In the genomic region with DNA sequence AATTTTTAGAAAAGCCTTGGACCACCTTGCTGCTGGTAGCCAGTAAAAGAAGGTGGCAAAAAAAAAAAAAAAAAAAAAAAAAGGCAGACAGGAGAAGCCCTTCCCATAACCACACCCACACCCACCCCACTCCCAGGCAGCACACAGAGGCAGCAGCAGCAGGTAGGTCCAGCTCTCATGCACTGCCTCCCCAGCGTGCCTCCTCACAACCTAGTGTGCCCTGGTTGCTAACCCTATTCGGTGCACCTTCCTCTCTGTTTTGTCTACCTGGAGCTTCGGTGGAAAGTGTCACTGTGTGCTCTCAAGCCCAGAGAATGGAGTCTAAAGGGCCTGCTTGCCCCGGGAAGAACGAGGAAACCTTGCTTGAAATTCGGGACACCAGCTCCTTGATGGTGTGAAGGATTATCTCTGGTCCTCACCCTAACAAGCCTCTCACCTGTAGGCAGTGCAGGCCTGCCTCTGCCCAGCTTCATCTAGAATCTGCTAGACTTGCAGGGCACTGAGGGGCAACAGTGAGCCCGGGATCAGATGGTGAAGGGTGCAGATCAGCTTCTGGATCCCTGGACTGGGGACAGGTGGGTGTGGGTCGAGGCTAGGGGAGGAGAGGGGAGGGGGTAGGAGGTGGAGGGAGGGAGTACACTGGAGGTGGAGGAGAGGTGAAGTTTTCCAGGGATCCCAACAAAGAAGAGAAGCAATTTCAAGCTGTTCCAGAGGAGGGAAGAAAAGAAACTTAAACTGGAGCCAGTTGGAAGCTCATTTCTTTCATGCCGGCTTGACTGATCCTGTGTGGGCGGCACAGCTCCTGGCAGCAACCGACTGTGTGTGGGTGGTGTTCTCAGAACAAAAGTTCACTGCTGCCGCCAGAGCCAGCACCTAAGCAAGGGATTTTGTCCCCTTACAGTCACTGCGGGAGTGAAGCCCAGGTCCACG, we compare ENCODE assay signal across 9 mouse cellular contexts.
DNase-seq lines count a peak whose midpoint lies in the region; ATAC-seq and TF ChIP-seq lines count a peak whose summit lies in the region.
"Had no signal": no experiment of that assay in that cellular context is flagged by ENCODE, and none has a peak within 500 bp of the region (broad histone marks: within the 10 kb centered on the region; RNA-seq: fewer than 3 reads in every experiment).

No protein-coding gene starts in this region.

- no peak overlapping the region for H3K4me3 ChIP-seq in lung, adult 2 months (replicated peaks; ENCODE audit: extremely low read depth, low read depth, low read length)
- no peak overlapping the region for H3K4me3 ChIP-seq in forebrain, postnatal 0 days (ENCODE audit: low read depth, low read length)
- H3K4me3 ChIP-seq: embryonic facial prominence, embryonic 12.5 days; neural tube, embryonic 12.5 days had no signal

- H3K27me3 ChIP-seq in forebrain, postnatal 0 days (ENCODE audit: insufficient read depth, low read length) = no peaks in the 10 kb centered on the region
- H3K27me3 ChIP-seq: embryonic facial prominence, embryonic 12.5 days; neural tube, embryonic 12.5 days had no signal

- ATAC-seq in forebrain, postnatal 0 days = peak; percentile 68
- ATAC-seq in megakaryocyte-erythroid progenitor cell, adult 5-6 weeks (replicated peaks; ENCODE audit: low FRiP score, low TSS enrichment, poor library complexity, severe bottlenecking) = no peak

- H3K27ac ChIP-seq in forebrain, postnatal 0 days (ENCODE audit: low read depth, low read length) = peak overlapping the region; percentile 45
- H3K27ac ChIP-seq: embryonic facial prominence, embryonic 12.5 days; neural tube, embryonic 12.5 days had no signal

- 0 out of 2 replicates have a peak overlapping the region, but pooled peaks have one; percentile 1 for H3K9ac ChIP-seq in forebrain, postnatal 0 days
- H3K9ac ChIP-seq: embryonic facial prominence, embryonic 12.5 days; neural tube, embryonic 12.5 days had no signal

- peak; percentile 32 to 41 for DNase-seq in lung, adult 18-20 months
- DNase-seq in lung, adult 2 months = no peak
- peak; percentile 62 to 63 for DNase-seq in adrenal gland, postnatal 36 days
- peak; percentile 66 for DNase-seq in forebrain, postnatal 0 days
- peak; percentile 62 to 63 for DNase-seq in layer of hippocampus, postnatal 10 days (ENCODE audit: low spot score in 2 of 2)
- peak; percentile 40 to 56 for DNase-seq in lung, postnatal 4 days

- 46% methylated on average over 14 of the region's 14 CpGs for WGBS in lung, adult 2 months
- 27% methylated on average over 14 of the region's 14 CpGs for WGBS in forebrain, postnatal 0 days

- peaks cover 7% of the 10 kb centered on the region for H3K4me1 ChIP-seq in lung, adult 2 months (ENCODE audit: control insufficient read depth, insufficient read depth, low read length)
- H3K4me1 ChIP-seq in forebrain, postnatal 0 days (ENCODE audit: insufficient read depth) = no peaks in the 10 kb centered on the region
- H3K4me1 ChIP-seq: neural tube, embryonic 12.5 days had no signal

- TF ChIP-seq CTCF in lung, adult 2 months (IDR thresholded peaks at IDR 0.05; ENCODE audit: insufficient read depth, low read length) = no peak
- no peak; the same call in 1 of the 2 replicates for TF ChIP-seq CTCF in forebrain, postnatal 0 days (IDR thresholded peaks at IDR 0.05; ENCODE audit: low read depth)

- no peak for TF ChIP-seq POLR2A in lung, adult 2 months (IDR thresholded peaks at IDR 0.05; ENCODE audit: borderline replicate concordance, extremely low read depth, low read depth, low read length)

- H3K9me3 ChIP-seq in forebrain, postnatal 0 days (ENCODE audit: low read length) = no peaks in the 10 kb centered on the region
- H3K9me3 ChIP-seq: embryonic facial prominence, embryonic 12.5 days; neural tube, embryonic 12.5 days had no signal

- H3K4me2 ChIP-seq in forebrain, postnatal 0 days (ENCODE audit: low read depth) = no peak overlapping the region
- H3K4me2 ChIP-seq: embryonic facial prominence, embryonic 12.5 days; neural tube, embryonic 12.5 days had no signal

- H3K36me3 ChIP-seq in forebrain, postnatal 0 days (ENCODE audit: insufficient read depth) = no peaks in the 10 kb centered on the region
- H3K36me3 ChIP-seq: embryonic facial prominence, embryonic 12.5 days; neural tube, embryonic 12.5 days had no signal
